Mouse (Mus musculus): ENCODE measurements at regions not wholly inside any gene's neighbourhood (a gene's known extent, or its start where the extent isn't known, plus 50 kb on each side); places are given as distances from the start of the nearest gene placed in this dataset.

DNA sequence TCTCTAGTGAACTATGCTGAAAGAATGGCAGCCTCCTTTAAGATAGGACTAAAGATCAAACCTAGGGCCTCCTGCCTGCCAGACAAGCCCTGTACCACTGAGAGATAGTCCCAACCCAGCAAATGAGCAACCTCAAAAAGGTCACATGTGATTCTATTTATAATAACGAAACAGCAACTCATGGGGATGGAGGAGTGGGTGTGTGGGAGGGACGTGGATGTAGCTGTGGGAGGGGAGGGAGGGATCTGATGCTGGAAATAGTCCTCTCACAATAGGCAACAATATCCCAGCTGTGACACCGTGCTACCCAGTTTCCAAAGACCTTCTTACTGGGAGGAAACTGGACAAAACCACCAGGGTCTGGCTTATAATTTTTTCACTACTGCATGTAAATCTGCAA is 69.5 kb upstream of the Igfbp5 start:
- ATAC-seq (ENCODE audit: low read depth): no peak
- H3K4me1 ChIP-seq (ENCODE audit: control insufficient read depth, low read depth, low read length): no peaks in the 10 kb centered on the region
- no peaks in the 10 kb centered on the region for H3K36me3 ChIP-seq (ENCODE audit: control insufficient read depth, insufficient read depth)
- H3K27me3 ChIP-seq (ENCODE audit: control insufficient read depth, insufficient read depth, low read depth, low read length): peaks cover 5% of the 10 kb centered on the region; the same call in 1 of the 2 replicates
- no peak overlapping the region for H3K4me2 ChIP-seq (ENCODE audit: low read depth, low read length)
- no peak overlapping the region for H3K9ac ChIP-seq (ENCODE audit: low read depth, low read length)
- WGBS (ENCODE audit: insufficient replicate concordance): 24% methylated on average over 3 of the region's 3 CpGs
- H3K4me3 ChIP-seq (ENCODE audit: low read depth, low read length): no peak overlapping the region
- no peak overlapping the region for H3K27ac ChIP-seq (ENCODE audit: low read length)
- H3K9me3 ChIP-seq (replicated peaks; ENCODE audit: control insufficient read depth, low read length): no peaks in the 10 kb centered on the region

DNA sequence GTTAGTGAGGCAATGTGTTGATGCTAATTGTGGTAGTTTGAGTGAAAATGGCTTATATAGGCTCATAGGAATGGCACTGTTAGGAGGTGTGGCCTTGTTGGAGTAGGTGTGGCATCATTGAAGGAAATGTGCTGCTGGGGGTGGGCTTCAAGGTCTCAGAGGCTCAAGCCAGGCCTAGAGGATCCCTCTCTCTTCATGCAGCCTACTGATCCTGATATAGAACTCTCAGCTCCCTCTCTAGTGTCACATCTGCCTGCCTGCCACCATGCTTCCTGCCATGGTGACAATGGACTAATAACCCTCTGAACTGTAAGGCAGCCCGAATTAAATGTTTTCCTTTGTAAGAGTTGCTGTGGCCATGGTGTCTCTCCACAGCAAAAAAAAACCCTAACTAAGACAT is 68.4 kb upstream of the Igfbp5 start:
- H3K27ac ChIP-seq (ENCODE audit: low read length): no peak overlapping the region

DNA sequence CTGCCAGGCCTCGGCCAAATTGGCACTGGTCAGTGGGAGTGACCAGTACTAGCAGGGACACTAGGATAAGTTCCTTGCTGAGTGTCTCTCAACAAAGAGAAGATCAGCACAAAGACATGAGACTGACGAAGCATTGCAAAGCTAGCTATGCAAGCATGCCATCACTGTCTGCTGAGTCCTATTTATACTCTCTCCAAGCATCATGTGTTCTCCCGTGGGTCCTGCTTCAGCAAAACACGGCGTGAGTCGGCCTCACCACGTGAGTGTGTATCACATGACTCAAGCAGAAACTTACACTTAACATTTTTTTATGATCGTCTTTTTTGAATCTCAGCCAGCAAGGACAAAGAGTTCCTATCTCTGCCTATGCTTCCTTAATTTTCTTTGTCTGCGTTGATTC is 67.7 kb upstream of the Igfbp5 start:
- H3K4me3 ChIP-seq (ENCODE audit: low read depth, low read length): no peak overlapping the region
- H3K36me3 ChIP-seq (ENCODE audit: control insufficient read depth, insufficient read depth): no peaks in the 10 kb centered on the region
- H3K4me1 ChIP-seq (ENCODE audit: control insufficient read depth, low read depth, low read length): no peaks in the 10 kb centered on the region
- no peak overlapping the region for H3K4me2 ChIP-seq (ENCODE audit: low read depth, low read length)
- no peak overlapping the region for H3K27ac ChIP-seq (ENCODE audit: low read length)
- H3K9ac ChIP-seq (ENCODE audit: low read depth, low read length): no peak overlapping the region
- H3K9me3 ChIP-seq (replicated peaks; ENCODE audit: control insufficient read depth, low read length): no peaks in the 10 kb centered on the region
- ATAC-seq (ENCODE audit: low read depth): no peak
- H3K27me3 ChIP-seq (ENCODE audit: control insufficient read depth, insufficient read depth, low read depth, low read length): peaks cover 5% of the 10 kb centered on the region; the same call in 1 of the 2 replicates
- 61% methylated on average over 9 of the region's 9 CpGs for WGBS (ENCODE audit: insufficient replicate concordance)

More for the DNA sequence above, 68.4 kb upstream of the Igfbp5 start:
- no peaks in the 10 kb centered on the region for H3K9me3 ChIP-seq (replicated peaks; ENCODE audit: control insufficient read depth, low read length)
- H3K36me3 ChIP-seq (ENCODE audit: control insufficient read depth, insufficient read depth): no peaks in the 10 kb centered on the region
- ATAC-seq (ENCODE audit: low read depth): no peak
- H3K27me3 ChIP-seq (ENCODE audit: control insufficient read depth, insufficient read depth, low read depth, low read length): peaks cover 5% of the 10 kb centered on the region; the same call in 1 of the 2 replicates
- no peak overlapping the region for H3K4me3 ChIP-seq (ENCODE audit: low read depth, low read length)
- H3K4me1 ChIP-seq (ENCODE audit: control insufficient read depth, low read depth, low read length): no peaks in the 10 kb centered on the region
- H3K4me2 ChIP-seq (ENCODE audit: low read depth, low read length): no peak overlapping the region
- WGBS (ENCODE audit: insufficient replicate concordance): 45% methylated on average over 1 of the region's 1 CpGs
- H3K9ac ChIP-seq (ENCODE audit: low read depth, low read length): no peak overlapping the region

DNA sequence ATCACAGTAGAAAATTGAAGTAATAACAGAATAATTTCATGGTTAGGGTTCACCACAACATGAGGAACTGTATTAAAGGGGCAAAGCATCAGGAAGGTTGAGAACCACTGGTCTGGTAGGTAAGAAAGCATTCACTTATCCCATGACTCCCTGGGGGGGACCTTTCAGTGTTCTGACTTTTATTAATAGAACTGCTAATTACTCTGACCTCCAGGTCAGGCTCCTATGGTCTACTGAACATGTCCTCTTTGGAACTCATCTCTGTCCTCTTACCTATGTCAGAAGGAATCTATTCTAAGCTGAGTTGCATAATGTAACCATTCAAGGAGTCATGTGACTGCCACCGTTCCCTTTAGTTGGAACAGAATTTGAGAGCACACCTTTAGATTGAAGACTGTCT is 65.3 kb upstream of the Igfbp5 start:
- no peak for ATAC-seq (ENCODE audit: low read depth)
- 72% methylated on average over 1 of the region's 1 CpGs for WGBS (ENCODE audit: insufficient replicate concordance)
- no peak overlapping the region for H3K9ac ChIP-seq (ENCODE audit: low read depth, low read length)
- no peaks in the 10 kb centered on the region for H3K4me1 ChIP-seq (ENCODE audit: control insufficient read depth, low read depth, low read length)
- H3K4me3 ChIP-seq (ENCODE audit: low read depth, low read length): no peak overlapping the region
- no peak overlapping the region for H3K27ac ChIP-seq (ENCODE audit: low read length)
- no peaks in the 10 kb centered on the region for H3K9me3 ChIP-seq (replicated peaks; ENCODE audit: control insufficient read depth, low read length)
- no peaks in the 10 kb centered on the region for H3K27me3 ChIP-seq (ENCODE audit: control insufficient read depth, insufficient read depth, low read depth, low read length)
- no peak overlapping the region for H3K4me2 ChIP-seq (ENCODE audit: low read depth, low read length)
- H3K36me3 ChIP-seq (ENCODE audit: control insufficient read depth, insufficient read depth): no peaks in the 10 kb centered on the region

DNA sequence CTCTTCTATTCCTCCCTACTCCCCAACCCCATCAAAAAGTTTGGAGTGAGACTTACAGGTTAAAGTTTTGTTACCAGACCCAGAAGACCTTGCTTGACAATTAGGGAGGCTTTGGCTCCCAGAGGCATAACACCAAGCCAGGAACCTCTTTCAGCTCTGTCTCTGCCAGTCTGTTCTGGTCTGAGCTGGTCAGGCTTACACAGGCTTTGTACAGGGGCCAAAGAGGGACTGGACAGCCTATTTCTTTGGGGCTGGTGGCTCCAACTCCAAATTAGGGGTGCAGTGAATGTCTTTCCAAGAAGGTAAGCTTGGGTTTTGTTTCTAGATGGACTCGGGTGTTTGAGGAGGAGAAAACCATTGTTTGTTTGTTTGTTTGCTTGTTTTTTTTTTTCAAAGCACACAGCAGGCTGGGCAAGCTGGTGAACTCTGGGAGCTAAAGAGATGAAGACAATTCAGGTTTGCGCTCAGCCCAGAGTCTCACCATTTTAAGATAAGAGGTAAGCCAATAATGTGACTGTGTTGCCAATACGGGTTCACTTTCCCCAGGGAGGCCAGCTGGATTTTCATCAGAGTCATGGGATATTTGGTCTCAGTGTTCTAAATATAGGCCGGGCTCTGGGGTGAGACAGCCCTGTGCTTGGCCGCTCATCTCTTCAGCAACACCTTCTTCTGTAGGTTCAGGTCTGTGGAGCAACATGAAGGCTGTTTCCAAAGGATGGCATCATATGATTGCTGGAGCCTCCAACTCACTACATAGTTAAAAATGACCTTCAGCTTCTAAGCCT is 62.2 kb upstream of the Igfbp5 start:
- ATAC-seq (ENCODE audit: low read depth): no peak
- WGBS (ENCODE audit: insufficient replicate concordance): 57% methylated on average over 5 of the region's 5 CpGs
- Histone ChIP-seq H3K9me3 (replicated peaks; ENCODE audit: control insufficient read depth, low read length) (no peaks in the 10 kb centered on the region), H3K27me3 (ENCODE audit: control insufficient read depth, insufficient read depth, low read depth, low read length) (no peaks in the 10 kb centered on the region), H3K9ac (ENCODE audit: low read depth, low read length) (no peak overlapping the region), H3K4me3 (ENCODE audit: low read depth, low read length) (no peak overlapping the region), H3K27ac (ENCODE audit: low read length) (no peak overlapping the region), H3K4me1 (ENCODE audit: control insufficient read depth, low read depth, low read length) (no peaks in the 10 kb centered on the region), H3K36me3 (ENCODE audit: control insufficient read depth, insufficient read depth) (no peaks in the 10 kb centered on the region), H3K4me2 (ENCODE audit: low read depth, low read length) (no peak overlapping the region)

DNA sequence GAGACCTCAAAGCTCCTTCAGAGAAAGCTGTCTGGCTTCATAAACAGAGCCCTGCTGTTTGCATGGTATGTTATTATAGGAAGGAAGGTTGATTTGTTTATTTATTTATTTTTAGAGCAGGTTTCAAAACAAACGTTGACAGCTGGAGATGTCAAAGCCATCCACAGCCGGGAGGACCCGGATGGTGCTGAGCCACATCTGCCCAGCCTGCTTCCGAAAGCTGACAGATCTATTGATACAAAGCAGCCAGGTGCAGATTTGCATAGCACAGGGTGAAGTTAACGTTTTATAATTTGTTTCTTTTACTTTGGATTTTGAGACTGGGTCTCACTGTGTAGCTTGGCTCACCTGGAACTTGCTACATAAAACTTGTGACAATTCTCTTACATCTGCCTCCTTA is 61.5 kb upstream of the Igfbp5 start:
- no peak overlapping the region for H3K4me3 ChIP-seq (ENCODE audit: low read depth, low read length)
- no peak overlapping the region for H3K9ac ChIP-seq (ENCODE audit: low read depth, low read length)
- no peaks in the 10 kb centered on the region for H3K27me3 ChIP-seq (ENCODE audit: control insufficient read depth, insufficient read depth, low read depth, low read length)
- no peaks in the 10 kb centered on the region for H3K36me3 ChIP-seq (ENCODE audit: control insufficient read depth, insufficient read depth)
- no peaks in the 10 kb centered on the region for H3K9me3 ChIP-seq (replicated peaks; ENCODE audit: control insufficient read depth, low read length)
- H3K27ac ChIP-seq (ENCODE audit: low read length): no peak overlapping the region
- no peak overlapping the region for H3K4me2 ChIP-seq (ENCODE audit: low read depth, low read length)
- WGBS (ENCODE audit: insufficient replicate concordance): 36% methylated on average over 5 of the region's 5 CpGs
- no peaks in the 10 kb centered on the region for H3K4me1 ChIP-seq (ENCODE audit: control insufficient read depth, low read depth, low read length)
- ATAC-seq (ENCODE audit: low read depth): no peak

DNA sequence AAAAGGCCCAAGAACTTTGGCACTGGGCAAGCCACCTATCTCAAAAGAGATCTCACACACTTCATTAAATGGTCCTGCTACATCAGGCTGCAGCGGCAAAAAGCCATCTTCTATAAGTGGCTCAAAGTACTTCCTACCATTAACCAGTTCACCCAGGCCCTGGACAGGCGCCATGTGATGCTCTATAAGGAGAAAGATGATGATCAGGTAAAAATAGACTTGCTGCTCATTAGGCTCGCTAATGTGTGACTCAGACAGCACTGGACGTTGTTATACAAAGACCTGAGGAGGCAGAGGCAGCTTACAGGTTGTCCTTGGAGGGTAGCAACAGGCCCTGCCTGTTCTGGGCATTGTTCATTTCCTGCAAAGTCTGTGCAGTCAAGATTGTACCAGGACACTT is 60.4 kb upstream of the Igfbp5 start:
- no peak overlapping the region for H3K9ac ChIP-seq (ENCODE audit: low read depth, low read length)
- H3K4me3 ChIP-seq (ENCODE audit: low read depth, low read length): no peak overlapping the region
- no peak overlapping the region for H3K27ac ChIP-seq (ENCODE audit: low read length)
- ATAC-seq (ENCODE audit: low read depth): no peak
- H3K27me3 ChIP-seq (ENCODE audit: control insufficient read depth, insufficient read depth, low read depth, low read length): no peaks in the 10 kb centered on the region
- H3K9me3 ChIP-seq (replicated peaks; ENCODE audit: control insufficient read depth, low read length): no peaks in the 10 kb centered on the region
- no peaks in the 10 kb centered on the region for H3K4me1 ChIP-seq (ENCODE audit: control insufficient read depth, low read depth, low read length)
- no peak overlapping the region for H3K4me2 ChIP-seq (ENCODE audit: low read depth, low read length)
- 51% methylated on average over 4 of the region's 4 CpGs for WGBS (ENCODE audit: insufficient replicate concordance)
- no peaks in the 10 kb centered on the region for H3K36me3 ChIP-seq (ENCODE audit: control insufficient read depth, insufficient read depth)

DNA sequence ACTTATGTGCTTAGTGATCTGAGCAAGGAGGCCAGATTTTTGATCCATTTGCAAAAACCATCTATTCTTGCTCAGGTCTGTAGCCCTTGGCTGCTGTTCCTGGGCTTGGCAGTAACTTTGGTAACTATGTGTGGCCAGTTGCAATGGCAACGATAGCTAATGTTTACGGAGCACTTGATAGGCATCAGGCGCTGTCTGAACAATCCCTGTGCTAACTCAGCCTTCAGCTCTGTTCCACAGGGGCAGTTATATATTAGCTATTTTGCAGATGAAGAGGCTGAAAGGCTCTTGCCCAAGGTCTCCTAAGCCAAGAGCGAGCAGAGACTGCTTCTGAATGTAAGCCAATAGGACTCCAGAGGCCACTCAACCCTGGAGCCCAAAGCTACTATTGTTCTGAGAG is 55.1 kb upstream of the Igfbp5 start:
- ATAC-seq (ENCODE audit: low read depth): no peak
- Histone ChIP-seq H3K4me3 (ENCODE audit: low read depth, low read length) (no peak overlapping the region), H3K4me2 (ENCODE audit: low read depth, low read length) (no peak overlapping the region), H3K4me1 (ENCODE audit: control insufficient read depth, low read depth, low read length) (no peaks in the 10 kb centered on the region), H3K36me3 (ENCODE audit: control insufficient read depth, insufficient read depth) (no peaks in the 10 kb centered on the region), H3K9me3 (replicated peaks; ENCODE audit: control insufficient read depth, low read length) (no peaks in the 10 kb centered on the region), H3K27me3 (ENCODE audit: control insufficient read depth, insufficient read depth, low read depth, low read length) (no peaks in the 10 kb centered on the region), H3K9ac (ENCODE audit: low read depth, low read length) (no peak overlapping the region), H3K27ac (ENCODE audit: low read length) (no peak overlapping the region)
- WGBS (ENCODE audit: insufficient replicate concordance): 58% methylated on average over 4 of the region's 4 CpGs
